Mouse (Mus musculus) adipocyte (in vitro differentiated cells): ENCODE measurements at regions not wholly inside any gene's neighbourhood (a gene's known extent, or its start where the extent isn't known, plus 50 kb on each side); places are given as distances from the start of the nearest gene placed in this dataset.

Experiments used
- DNase-seq: peaks from one replicate; pipeline ENCODE4 v3.0.0-alpha.2; 2016; ENCODE audit warnings: low spot score

- DNase-seq = no peak
Measured at GRCm38 (mm10) chr13:47580144-47580543, 457.7 kb downstream of the Rnf144b start.

- no peak for DNase-seq
Measured at GRCm38 (mm10) chr13:47585158-47585557, 462.7 kb downstream of the Rnf144b start.

- no peak for DNase-seq
Measured at GRCm38 (mm10) chr13:47602646-47603045, 480.2 kb downstream of the Rnf144b start.

- no peak for DNase-seq
Measured at GRCm38 (mm10) chr13:47611439-47611838, 489.0 kb downstream of the Rnf144b start.

GRCm38 (mm10) chr13:47636511-47637103 lies 514.2 kb downstream of the Rnf144b start:
- no peak for DNase-seq

- DNase-seq = no peak
Measured at GRCm38 (mm10) chr13:47642341-47642740, 519.9 kb downstream of the Rnf144b start.

GRCm38 (mm10) chr13:47645081-47645480 lies 522.6 kb downstream of the Rnf144b start:
- DNase-seq = no peak

- DNase-seq = no peak
Measured at GRCm38 (mm10) chr13:47647693-47648092, 525.2 kb downstream of the Rnf144b start.

- no peak for DNase-seq
Measured at GRCm38 (mm10) chr13:47650093-47650492, 527.6 kb downstream of the Rnf144b start.

- DNase-seq = no peak
Measured at GRCm38 (mm10) chr13:47666470-47666869, 544.0 kb downstream of the Rnf144b start.

- DNase-seq = peak; percentile 81
Measured at GRCm38 (mm10) chr13:47666956-47667701, 544.7 kb downstream of the Rnf144b start.

GRCm38 (mm10) chr13:47688131-47688530 lies 565.7 kb downstream of the Rnf144b start:
- no peak for DNase-seq

- no peak for DNase-seq
Measured at GRCm38 (mm10) chr13:47693815-47694214, 567.2 kb upstream of the Id4 start.

GRCm38 (mm10) chr13:47695877-47696276 lies 565.2 kb upstream of the Id4 start:
- DNase-seq = no peak

- no peak for DNase-seq
Measured at GRCm38 (mm10) chr13:47700556-47700955, 560.5 kb upstream of the Id4 start.

GRCm38 (mm10) chr13:47707961-47708609 lies 552.9 kb upstream of the Id4 start:
- DNase-seq = no peak

GRCm38 (mm10) chr13:47709323-47709722 lies 551.7 kb upstream of the Id4 start:
- DNase-seq = no peak

GRCm38 (mm10) chr13:47712507-47712906 lies 548.5 kb upstream of the Id4 start:
- DNase-seq = no peak

- DNase-seq = peak; percentile 64
Measured at GRCm38 (mm10) chr13:47716265-47716664, 544.8 kb upstream of the Id4 start.

GRCm38 (mm10) chr13:47720645-47721044 lies 540.4 kb upstream of the Id4 start:
- DNase-seq = no peak

- DNase-seq = no peak
Measured at GRCm38 (mm10) chr13:47734415-47734814, 526.6 kb upstream of the Id4 start.

GRCm38 (mm10) chr13:47735426-47736063 lies 525.5 kb upstream of the Id4 start:
- DNase-seq = no peak

GRCm38 (mm10) chr13:47748906-47749305 lies 512.1 kb upstream of the Id4 start:
- DNase-seq = no peak
